Mouse (Mus musculus) megakaryocyte, embryonic 14.5 days (primary cell): Measurements from ENCODE around the gene Vps39.

Experiments
- FLI1 ChIP-seq: IDR thresholded peaks from 2 replicates; pipeline ENCODE4 v1.6.1; 2012; ENCODE audit warnings: low read length, inconsistent platforms, mixed read lengths
- GATA1 ChIP-seq: IDR thresholded peaks from 3 replicates; pipeline ENCODE4 v1.6.1; 2012; ENCODE audit warnings: mixed read lengths, low read length, inconsistent platforms, borderline replicate concordance

- TF ChIP-seq GATA1 (no peak), FLI1 (no peak)
These were observed 53.1 kb downstream of the Vps39 start for GRCm38 (mm10) chr2:120299866-120300265.
